Mouse (Mus musculus): ENCODE data around the gene Ifnlr1. TPM values are rescaled to one million over a fixed set of nuclear protein-coding genes. Genes with fewer than 3 reads are reported as not detected.
"Not testable (repeated sequence)": the region's sequence is repeated elsewhere in the genome, so short reads cannot be mapped to it uniquely, and the experiment has no call there.

Gene Ifnlr1
- polyA plus RNA-seq, 1 experiment from 2014 or later: 2.1 TPM

GRCm38 (mm10) chr4:135704016-135704415, 17.9 kb downstream of the Ifnlr1 start:
- Histone ChIP-seq H3K4me3 (ENCODE audit: low read length) (no peak overlapping the region), H3K27me3 (ENCODE audit: control insufficient read depth, insufficient read depth, low read depth, low read length) (no peaks in the 10 kb centered on the region), H3K4me1 (replicated peaks; ENCODE audit: control insufficient read depth, insufficient read depth, low read length) (0 out of 2 replicates have a peak, but pooled peaks cover 5% of the 10 kb centered on the region), H3K27ac (ENCODE audit: low read length) (no peak overlapping the region), H3K4me2 (ENCODE audit: low read depth, low read length) (no peak overlapping the region), H3K36me3 (ENCODE audit: control insufficient read depth, insufficient read depth, low read length) (no peaks in the 10 kb centered on the region), H3K9me3 (ENCODE audit: control insufficient read depth, low read length) (no peaks in the 10 kb centered on the region), H3K9ac (ENCODE audit: low read length) (no peak overlapping the region)
- no peak for ATAC-seq (ENCODE audit: low read depth)
- 60% methylated on average over 6 of the region's 6 CpGs for WGBS

DNA sequence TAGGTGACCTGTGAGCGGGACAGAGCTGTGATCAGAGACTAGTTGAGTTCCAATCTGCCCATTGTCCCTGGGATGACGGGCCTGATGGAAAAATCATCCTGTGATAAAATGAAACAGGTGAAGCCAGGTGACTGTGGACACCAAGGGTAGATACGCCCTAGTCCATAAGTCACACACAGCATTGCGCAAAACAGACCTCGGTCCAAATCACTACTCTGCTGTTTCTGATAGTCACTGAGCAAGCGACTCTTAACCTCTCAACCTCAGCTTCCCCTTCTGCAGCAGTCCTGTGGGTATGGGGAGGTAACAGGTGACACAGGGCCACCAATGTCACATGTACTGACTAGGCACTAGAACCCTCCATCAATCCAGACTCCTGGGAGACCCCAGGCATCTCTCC, 20.0 kb downstream of the Ifnlr1 start:
- no peaks in the 10 kb centered on the region for H3K9me3 ChIP-seq (ENCODE audit: control insufficient read depth, low read length)
- H3K9ac ChIP-seq (ENCODE audit: low read length): no peak overlapping the region
- no peak overlapping the region for H3K4me3 ChIP-seq (ENCODE audit: low read length)
- no peak overlapping the region for H3K4me2 ChIP-seq (ENCODE audit: low read depth, low read length)
- H3K4me1 ChIP-seq (replicated peaks; ENCODE audit: control insufficient read depth, insufficient read depth, low read length): 0 out of 2 replicates have a peak, but pooled peaks cover 2% of the 10 kb centered on the region
- no peak overlapping the region for H3K27ac ChIP-seq (ENCODE audit: low read length)
- 84% methylated on average over 6 of the region's 6 CpGs for WGBS
- no peak for ATAC-seq (ENCODE audit: low read depth)
- no peaks in the 10 kb centered on the region for H3K27me3 ChIP-seq (ENCODE audit: control insufficient read depth, insufficient read depth, low read depth, low read length)
- no peaks in the 10 kb centered on the region for H3K36me3 ChIP-seq (ENCODE audit: control insufficient read depth, insufficient read depth, low read length)

- Histone ChIP-seq H3K4me1 (replicated peaks; ENCODE audit: control insufficient read depth, insufficient read depth, low read length) (0 out of 2 replicates have a peak, but pooled peaks cover 2% of the 10 kb centered on the region), H3K9me3 (ENCODE audit: control insufficient read depth, low read length) (no peaks in the 10 kb centered on the region), H3K27me3 (ENCODE audit: control insufficient read depth, insufficient read depth, low read depth, low read length) (no peaks in the 10 kb centered on the region), H3K4me3 (ENCODE audit: low read length) (peak overlapping the region; percentile 8; the same call in 1 of the 2 replicates), H3K9ac (ENCODE audit: low read length) (no peak overlapping the region), H3K27ac (ENCODE audit: low read length) (no peak overlapping the region), H3K4me2 (ENCODE audit: low read depth, low read length) (peak overlapping the region; percentile 29), H3K36me3 (ENCODE audit: control insufficient read depth, insufficient read depth, low read length) (no peaks in the 10 kb centered on the region)
- WGBS: 7% methylated on average over 8 of the region's 8 CpGs
- ATAC-seq (ENCODE audit: low read depth): peak; percentile 89
These were observed 23.0 kb downstream of the Ifnlr1 start for GRCm38 (mm10) chr4:135709072-135709564.

DNA sequence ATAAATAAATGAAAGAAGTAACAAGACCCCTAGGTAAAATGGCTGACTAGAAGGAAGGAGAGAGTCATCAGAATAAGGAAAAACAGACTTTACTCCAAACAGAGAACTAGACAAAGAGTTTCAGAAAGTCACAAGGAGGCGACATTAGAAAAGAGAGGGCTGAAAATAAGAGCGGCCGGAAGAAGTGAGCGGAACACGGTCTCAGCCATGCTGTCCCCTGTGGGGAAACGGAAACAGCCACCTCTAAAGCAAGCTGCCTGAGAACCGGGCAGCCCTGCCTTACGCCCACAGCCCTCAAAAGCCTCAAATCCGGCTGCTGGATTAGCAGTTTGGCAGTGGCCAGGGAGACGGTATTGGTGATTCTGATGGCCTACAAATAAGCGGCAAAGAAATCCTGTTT, 23.5 kb downstream of the Ifnlr1 start:
- Histone ChIP-seq H3K4me1 (replicated peaks; ENCODE audit: control insufficient read depth, insufficient read depth, low read length) (0 out of 2 replicates have a peak, but pooled peaks cover 2% of the 10 kb centered on the region), H3K4me2 (ENCODE audit: low read depth, low read length) (no peak overlapping the region), H3K27me3 (ENCODE audit: control insufficient read depth, insufficient read depth, low read depth, low read length) (no peaks in the 10 kb centered on the region), H3K9ac (ENCODE audit: low read length) (no peak overlapping the region), H3K36me3 (ENCODE audit: control insufficient read depth, insufficient read depth, low read length) (no peaks in the 10 kb centered on the region), H3K9me3 (ENCODE audit: control insufficient read depth, low read length) (no peaks in the 10 kb centered on the region), H3K27ac (ENCODE audit: low read length) (no peak overlapping the region), H3K4me3 (ENCODE audit: low read length) (no peak overlapping the region)
- WGBS: 59% methylated on average over 11 of the region's 11 CpGs
- ATAC-seq (ENCODE audit: low read depth): no peak

DNA sequence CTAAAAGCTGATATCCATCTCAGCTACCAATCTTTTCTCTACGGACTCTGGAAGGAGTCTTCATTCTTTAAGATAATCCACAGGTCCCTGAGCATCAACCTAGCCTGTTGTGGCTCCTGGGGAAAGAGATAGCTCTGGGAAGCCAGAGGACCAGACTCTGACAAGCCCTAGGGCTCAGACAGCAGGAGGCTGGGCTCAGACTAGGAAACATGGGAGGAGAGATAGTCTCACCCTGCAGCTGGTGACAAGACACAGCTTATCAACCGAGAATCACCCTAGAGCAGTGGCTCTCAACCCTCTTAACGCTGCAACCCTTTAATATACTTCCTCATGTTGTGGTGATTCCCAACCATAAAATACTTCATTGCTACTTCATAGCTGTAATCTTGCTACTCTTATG, 24.3 kb downstream of the Ifnlr1 start:
- 64% methylated on average over 3 of the region's 3 CpGs for WGBS
- no peak for ATAC-seq (ENCODE audit: low read depth)
- H3K9ac ChIP-seq (ENCODE audit: low read length): no peak overlapping the region
- H3K27me3 ChIP-seq (ENCODE audit: control insufficient read depth, insufficient read depth, low read depth, low read length): no peaks in the 10 kb centered on the region
- no peak overlapping the region for H3K27ac ChIP-seq (ENCODE audit: low read length)
- H3K4me2 ChIP-seq (ENCODE audit: low read depth, low read length): no peak overlapping the region
- H3K36me3 ChIP-seq (ENCODE audit: control insufficient read depth, insufficient read depth, low read length): no peaks in the 10 kb centered on the region
- no peaks in the 10 kb centered on the region for H3K9me3 ChIP-seq (ENCODE audit: control insufficient read depth, low read length)
- no peak overlapping the region for H3K4me3 ChIP-seq (ENCODE audit: low read length)
- 0 out of 2 replicates have a peak, but pooled peaks cover 2% of the 10 kb centered on the region for H3K4me1 ChIP-seq (replicated peaks; ENCODE audit: control insufficient read depth, insufficient read depth, low read length)

GRCm38 (mm10) chr4:135714776-135715175, 28.7 kb downstream of the Ifnlr1 start:
- no peaks in the 10 kb centered on the region for H3K36me3 ChIP-seq (ENCODE audit: control insufficient read depth, insufficient read depth, low read length)
- no peak for ATAC-seq (ENCODE audit: low read depth)
- 78% methylated on average over 8 of the region's 8 CpGs for WGBS

DNA sequence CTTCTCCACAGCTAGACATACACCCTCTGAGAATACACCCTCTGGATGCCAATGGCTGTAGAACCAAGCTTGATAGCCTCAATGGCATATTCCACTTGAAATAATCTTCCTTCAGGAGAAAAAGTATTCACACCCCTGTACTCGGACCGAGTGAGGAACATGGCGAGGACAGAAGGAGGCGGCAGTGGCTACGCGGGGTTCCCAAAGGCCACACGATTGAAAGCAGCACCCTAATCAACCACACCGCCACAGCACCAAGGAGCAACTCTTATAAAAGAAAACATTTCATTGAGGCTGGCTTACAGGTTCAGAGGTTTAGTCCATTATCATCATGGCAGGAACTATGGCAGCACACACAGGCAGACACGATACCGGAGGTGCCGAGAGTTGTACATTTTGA, 30.4 kb downstream of the Ifnlr1 start:
- not testable (repeated sequence) for H3K4me3 ChIP-seq (ENCODE audit: low read length); ATAC-seq (ENCODE audit: low read depth)
- WGBS: 88% methylated on average over 11 of the region's 11 CpGs

More at GRCm38 (mm10) chr4:135714776-135715175, 28.7 kb downstream of the Ifnlr1 start:
- no peaks in the 10 kb centered on the region for H3K9me3 ChIP-seq (ENCODE audit: control insufficient read depth, low read length)
- no peaks in the 10 kb centered on the region for H3K27me3 ChIP-seq (ENCODE audit: control insufficient read depth, insufficient read depth, low read depth, low read length)
- no peaks in the 10 kb centered on the region for H3K4me1 ChIP-seq (replicated peaks; ENCODE audit: control insufficient read depth, insufficient read depth, low read length)
- no peak overlapping the region for H3K9ac ChIP-seq (ENCODE audit: low read length)
- H3K4me3 ChIP-seq (ENCODE audit: low read length): no peak overlapping the region
- H3K27ac ChIP-seq (ENCODE audit: low read length): no peak overlapping the region
- H3K4me2 ChIP-seq (ENCODE audit: low read depth, low read length): no peak overlapping the region

GRCm38 (mm10) chr4:135722540-135723290, 36.6 kb downstream of the Ifnlr1 start:
- Histone ChIP-seq H3K4me1 (replicated peaks; ENCODE audit: control insufficient read depth, insufficient read depth, low read length) (peaks cover 3% of the 10 kb centered on the region; the same call in 1 of the 2 replicates), H3K36me3 (ENCODE audit: control insufficient read depth, insufficient read depth, low read length) (no peaks in the 10 kb centered on the region), H3K9ac (ENCODE audit: low read length) (no peak overlapping the region), H3K9me3 (ENCODE audit: control insufficient read depth, low read length) (peaks cover 3% of the 10 kb centered on the region; the same call in 1 of the 2 replicates), H3K27ac (ENCODE audit: low read length) (no peak overlapping the region), H3K4me2 (ENCODE audit: low read depth, low read length) (no peak overlapping the region), H3K4me3 (ENCODE audit: low read length) (no peak overlapping the region), H3K27me3 (ENCODE audit: control insufficient read depth, insufficient read depth, low read depth, low read length) (no peaks in the 10 kb centered on the region)
- 65% methylated on average over 17 of the region's 17 CpGs for WGBS
- no peak for ATAC-seq (ENCODE audit: low read depth)

More for the DNA sequence above, 30.4 kb downstream of the Ifnlr1 start:
- not testable (repeated sequence) for H3K9me3 ChIP-seq (ENCODE audit: control insufficient read depth, low read length); H3K4me2 ChIP-seq (ENCODE audit: low read depth, low read length); H3K27me3 ChIP-seq (ENCODE audit: control insufficient read depth, insufficient read depth, low read depth, low read length); H3K9ac ChIP-seq (ENCODE audit: low read length); H3K27ac ChIP-seq (ENCODE audit: low read length); H3K36me3 ChIP-seq (ENCODE audit: control insufficient read depth, insufficient read depth, low read length); H3K4me1 ChIP-seq (replicated peaks; ENCODE audit: control insufficient read depth, insufficient read depth, low read length)

DNA sequence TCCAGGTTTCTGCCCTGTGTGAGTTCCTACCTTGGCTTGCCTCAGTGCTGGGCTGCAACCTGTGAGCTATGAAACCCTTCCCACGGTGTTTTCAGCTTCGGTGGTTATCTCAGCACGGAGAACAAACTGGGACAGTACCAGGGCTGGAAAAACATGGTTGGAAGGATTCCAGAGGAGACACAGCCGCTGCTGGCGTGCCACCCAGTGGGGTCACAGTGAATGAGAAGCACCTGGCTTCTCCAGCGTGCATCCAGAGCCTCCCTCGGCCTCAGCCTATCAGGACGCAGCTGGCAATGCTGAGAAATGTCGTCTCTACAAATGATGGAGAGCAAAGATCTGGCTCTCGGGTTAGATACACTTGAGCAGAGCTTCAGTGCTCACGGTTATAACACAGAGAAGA, 40.3 kb downstream of the Ifnlr1 start:
- no peaks in the 10 kb centered on the region for H3K36me3 ChIP-seq (ENCODE audit: control insufficient read depth, insufficient read depth, low read length)
- no peak overlapping the region for H3K4me2 ChIP-seq (ENCODE audit: low read depth, low read length)
- no peak overlapping the region for H3K9ac ChIP-seq (ENCODE audit: low read length)
- H3K4me3 ChIP-seq (ENCODE audit: low read length): no peak overlapping the region
- H3K27ac ChIP-seq (ENCODE audit: low read length): no peak overlapping the region
- H3K9me3 ChIP-seq (ENCODE audit: control insufficient read depth, low read length): peaks cover 3% of the 10 kb centered on the region; the same call in 1 of the 2 replicates
- no peaks in the 10 kb centered on the region for H3K27me3 ChIP-seq (ENCODE audit: control insufficient read depth, insufficient read depth, low read depth, low read length)
- no peak for ATAC-seq (ENCODE audit: low read depth)
- 65% methylated on average over 11 of the region's 11 CpGs for WGBS
- H3K4me1 ChIP-seq (replicated peaks; ENCODE audit: control insufficient read depth, insufficient read depth, low read length): peaks cover 8% of the 10 kb centered on the region; the same call in 1 of the 2 replicates
